Mouse (Mus musculus) forebrain, embryonic 11.5 days (tissue): ENCODE data around the gene Slco2a1. TPM values are rescaled to one million over a fixed set of nuclear protein-coding genes. Genes with fewer than 3 reads are reported as not detected.

Experiments used
- ATAC-seq: fragments of 200-750 bp; cut with Nextera tagmentation; replicated peaks from 2 replicates; pipeline ENCODE4 v1.8.0; 2017; ENCODE audit warnings: moderate TSS enrichment; ENCODE audit not compliant: low FRiP score
- DNase-seq: peaks from one replicate; pipeline ENCODE4 v3.0.0-alpha.2; 2017; ENCODE audit warnings: low spot score
- H3K27ac ChIP-seq: fragments of 300-500 bp; sonication (generic); 2 replicates; pipeline ENCODE4 v1.5.1; 2014; ENCODE audit warnings: low read depth, low read length
- H3K27me3 ChIP-seq: fragments of 300-500 bp; sonication (generic); 2 replicates; pipeline ENCODE4 v1.6.1; 2014; ENCODE audit warnings: mild to moderate bottlenecking, low read length, mixed read lengths; ENCODE audit not compliant: control insufficient read depth, insufficient read depth
- H3K36me3 ChIP-seq: fragments of 300-500 bp; sonication (generic); 2 replicates; pipeline ENCODE4 v1.6.1; 2014; ENCODE audit warnings: mild to moderate bottlenecking, low read length, moderate library complexity, mixed read lengths; ENCODE audit not compliant: control insufficient read depth, insufficient read depth
- H3K4me1 ChIP-seq: fragments of 300-500 bp; sonication (generic); replicated peaks from 2 replicates; pipeline ENCODE4 v1.6.1; 2014; ENCODE audit warnings: low read length, mixed read lengths; ENCODE audit not compliant: control insufficient read depth, insufficient read depth
- H3K4me2 ChIP-seq: fragments of 300-500 bp; sonication (generic); 2 replicates; pipeline ENCODE4 v1.6.1; 2014; ENCODE audit warnings: low read depth, mild to moderate bottlenecking, low read length, moderate library complexity, mixed read lengths; ENCODE audit not compliant: severe bottlenecking
- H3K4me3 ChIP-seq: fragments of 300-500 bp; sonication (generic); 2 replicates; pipeline ENCODE4 v1.5.1; 2014; ENCODE audit warnings: low read depth, low read length
- H3K9ac ChIP-seq: fragments of 300-500 bp; sonication (generic); 2 replicates; pipeline ENCODE4 v1.6.1; 2014; ENCODE audit warnings: low read length
- H3K9me3 ChIP-seq: fragments of 300-500 bp; sonication (generic); 2 replicates; pipeline ENCODE4 v1.6.1; 2016; ENCODE audit warnings: low read length, mixed read lengths; ENCODE audit not compliant: control insufficient read depth
- whole genome bisulfite sequencing: fragments of 180-500 bp; shearing (Covaris S2); extraction: QIAGEN DNeasy Blood & Tissue Kit; methylation state at CpG from one replicate; pipeline ENCODE4 v1.1.7; 2014; 5-methylcytosine and 5-hydroxymethylcytosine counted together
- polyA plus RNA-seq: library from polyadenylated mRNA; unstranded; fragments of >200 nt; fragmentation: Nextera tagmentation; extraction: Ambion mirVana; gene quantifications from 2 replicates; pipeline ENCODE4 v1.2.1, GENCODE M21; 2014

Gene Slco2a1
- polyA plus RNA-seq, 1 experiment from 2014 or later, result 0.55 TPM

DNA sequence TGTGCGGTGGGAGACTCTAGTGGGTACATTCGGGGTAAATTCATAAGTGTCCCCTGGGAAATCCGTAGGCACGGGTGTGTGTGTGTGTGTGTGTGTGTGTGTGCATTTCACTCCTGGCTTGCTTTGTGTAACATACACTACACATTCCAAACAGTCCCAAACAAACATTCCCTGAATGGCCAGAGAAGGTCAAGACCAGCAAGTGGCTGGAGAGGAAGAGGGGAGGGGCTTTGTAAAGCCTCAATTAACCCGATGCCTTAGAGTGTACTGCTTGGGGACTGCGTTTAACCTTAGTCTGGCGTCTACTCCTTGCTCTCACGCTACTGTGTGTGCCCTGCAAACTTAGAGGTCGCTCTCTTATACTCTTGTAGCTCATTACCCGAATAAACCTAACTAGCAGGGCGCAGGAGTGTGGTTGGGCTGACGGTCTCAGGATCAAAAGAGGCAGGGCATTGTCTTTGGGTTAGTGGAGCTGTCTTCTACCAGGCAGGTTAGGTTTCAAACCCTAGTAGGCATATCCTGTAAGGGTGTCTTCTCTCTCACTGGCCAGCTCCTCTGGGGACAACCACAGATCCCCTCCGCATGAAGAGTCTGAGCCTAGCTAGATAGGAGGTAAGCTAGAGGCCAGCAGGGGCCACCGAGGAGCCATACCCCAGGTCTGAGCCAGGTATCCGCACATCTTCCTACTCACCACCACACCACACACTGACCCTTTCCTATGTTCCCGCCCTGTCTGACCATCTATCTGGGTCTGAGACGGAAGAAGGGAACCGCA lies 122.4 kb downstream of the Slco2a1 start:
- Histone ChIP-seq H3K9ac (peak overlapping the region; percentile 75), H3K4me1 (peaks cover 11% of the 10 kb centered on the region), H3K9me3 (no peaks in the 10 kb centered on the region), H3K4me2 (peak overlapping the region; percentile 82), H3K36me3 (no peaks in the 10 kb centered on the region), H3K27me3 (peaks cover 6% of the 10 kb centered on the region), H3K27ac (no peak overlapping the region), H3K4me3 (peak overlapping the region; percentile 74)
- DNase-seq (peak; percentile 50), ATAC-seq (no peak; the same call in 1 of the 2 replicates)
- 21% methylated on average over 18 of the region's 18 CpGs for WGBS

DNA sequence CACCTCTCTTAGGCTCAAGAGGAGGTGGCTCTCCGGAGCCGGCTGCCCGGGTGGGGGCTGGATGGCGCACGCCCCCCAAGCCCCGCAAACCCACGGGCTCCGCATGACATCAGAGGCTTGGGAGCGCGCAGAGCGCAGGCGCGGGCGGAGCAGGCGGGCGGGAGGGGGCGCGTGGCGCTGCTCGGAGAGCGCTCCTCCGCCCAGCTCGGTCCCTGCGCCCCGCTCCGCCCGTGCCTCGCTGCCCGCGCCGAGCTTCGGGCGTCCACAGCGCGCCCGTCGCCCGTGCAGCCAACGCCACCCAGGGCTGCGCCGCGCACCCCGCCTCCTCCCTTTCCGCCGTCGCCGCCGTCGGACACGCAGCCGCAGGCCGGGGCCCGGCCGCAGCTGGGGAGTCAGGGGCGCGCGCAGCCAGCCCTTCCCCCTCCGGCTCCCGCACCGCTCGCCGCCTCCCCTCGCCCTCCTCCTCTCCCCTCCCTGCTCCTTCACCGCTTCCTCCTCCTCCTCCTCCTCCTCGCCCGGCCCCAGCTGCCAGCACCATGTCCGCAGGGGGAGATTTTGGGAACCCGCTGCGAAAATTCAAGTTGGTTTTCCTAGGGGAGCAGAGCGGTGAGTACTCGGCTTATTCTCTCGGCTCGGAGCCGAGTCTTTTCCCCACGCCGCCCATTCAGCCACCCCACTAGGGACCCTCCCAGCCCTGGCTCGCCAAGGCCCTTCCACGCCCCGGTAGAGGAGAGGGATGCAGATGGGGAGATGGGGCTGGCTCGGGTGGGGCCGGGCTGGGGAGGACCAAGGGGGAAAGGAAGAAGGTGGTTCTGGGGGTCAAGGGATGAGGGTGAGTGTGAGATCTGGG lies 123.3 kb downstream of the Slco2a1 start, which contains the start of gene Rab6b:
TSS of gene Rab6b (plus strand) at position 167 of the 850 bp plus-strand sequence.
- Histone ChIP-seq H3K4me2 (peak within 1 kb of the TSS; percentile 82), H3K4me3 (peak within 1 kb of the TSS; percentile 74), H3K9me3 (no peaks in the 10 kb centered on the region), H3K9ac (peak within 1 kb of the TSS; percentile 75), H3K27me3 (peaks cover 6% of the 10 kb centered on the region), H3K4me1 (peaks cover 11% of the 10 kb centered on the region), H3K27ac (peak within 1 kb of the TSS; percentile 68), H3K36me3 (no peaks in the 10 kb centered on the region)
- DNase-seq (peak; percentile 84), ATAC-seq (peak; percentile 76)
- under 1% methylated on average over 72 of the region's 81 CpGs for WGBS

DNA sequence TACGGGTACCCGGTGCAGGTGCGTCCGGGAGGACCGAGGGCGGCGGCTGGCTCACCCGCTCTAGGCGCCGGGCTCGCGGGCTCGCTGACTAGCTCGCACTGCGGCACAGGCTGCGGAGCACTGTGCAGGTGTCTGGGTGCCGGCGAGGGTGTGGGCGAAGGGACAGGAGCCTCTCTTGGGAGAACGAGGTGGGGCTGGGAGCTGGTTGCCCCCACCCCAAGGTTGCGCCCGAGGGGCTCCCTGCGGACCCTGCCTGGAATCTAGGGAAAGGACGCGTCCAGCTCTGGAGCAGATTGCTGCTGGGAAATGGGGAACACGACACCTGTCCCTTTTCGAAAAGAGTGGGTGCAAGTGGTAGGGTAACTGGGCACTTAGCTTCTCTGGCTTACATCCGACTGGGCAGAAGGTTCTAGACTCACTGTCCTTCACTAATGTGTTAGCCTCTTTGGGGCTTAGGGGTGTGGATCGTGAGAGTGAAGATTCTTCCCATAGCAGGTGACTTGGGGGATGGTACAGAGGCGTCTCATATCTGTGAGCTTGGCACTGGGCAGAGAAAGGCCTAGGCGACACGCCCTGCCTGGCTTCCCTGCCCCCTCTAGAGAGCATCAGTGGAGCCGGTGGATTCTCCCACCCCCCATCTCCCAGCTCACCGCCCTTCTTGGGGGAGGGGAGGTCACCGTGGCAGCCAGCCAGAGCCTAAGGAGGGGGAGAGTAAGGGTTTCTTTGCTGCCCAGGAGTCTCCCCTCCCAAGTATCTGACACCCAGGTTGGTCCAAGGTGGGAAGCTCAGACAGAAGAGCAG lies 124.2 kb downstream of the Slco2a1 start:
- H3K9me3 ChIP-seq, result no peaks in the 10 kb centered on the region
- peak overlapping the region; percentile 68; the same call in 1 of the 2 replicates for H3K27ac ChIP-seq
- ATAC-seq (peak; percentile 43), DNase-seq (peak; percentile 54)
- peak overlapping the region; percentile 74 for H3K4me3 ChIP-seq
- under 1% methylated on average over 35 of the region's 35 CpGs for WGBS
- H3K4me1 ChIP-seq, result peaks cover 11% of the 10 kb centered on the region
- peaks cover 6% of the 10 kb centered on the region for H3K27me3 ChIP-seq
- H3K4me2 ChIP-seq, result peak overlapping the region; percentile 82
- H3K36me3 ChIP-seq, result no peaks in the 10 kb centered on the region
- peak overlapping the region; percentile 75 for H3K9ac ChIP-seq

DNA sequence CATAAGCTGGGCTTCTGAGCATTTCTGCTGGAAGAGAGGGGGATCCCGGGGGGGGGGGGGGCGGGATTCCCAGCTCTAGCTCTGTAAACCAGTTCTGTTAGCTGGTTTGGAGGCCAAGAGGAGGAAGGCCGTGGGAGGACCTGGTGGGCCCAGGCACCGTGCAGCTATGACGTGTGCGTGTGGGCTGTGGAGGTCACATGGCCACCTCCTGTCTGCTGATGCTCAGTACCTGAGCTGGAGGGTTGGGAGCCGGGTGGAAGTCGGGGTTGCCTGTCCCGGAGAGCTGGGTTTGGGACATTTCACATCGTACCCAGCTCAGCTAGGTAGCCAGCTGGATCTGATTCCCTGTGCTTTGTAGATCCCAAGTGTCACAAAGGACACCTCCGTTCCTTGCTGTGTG lies 124.8 kb downstream of the Slco2a1 start:
- no peak for ATAC-seq

DNA sequence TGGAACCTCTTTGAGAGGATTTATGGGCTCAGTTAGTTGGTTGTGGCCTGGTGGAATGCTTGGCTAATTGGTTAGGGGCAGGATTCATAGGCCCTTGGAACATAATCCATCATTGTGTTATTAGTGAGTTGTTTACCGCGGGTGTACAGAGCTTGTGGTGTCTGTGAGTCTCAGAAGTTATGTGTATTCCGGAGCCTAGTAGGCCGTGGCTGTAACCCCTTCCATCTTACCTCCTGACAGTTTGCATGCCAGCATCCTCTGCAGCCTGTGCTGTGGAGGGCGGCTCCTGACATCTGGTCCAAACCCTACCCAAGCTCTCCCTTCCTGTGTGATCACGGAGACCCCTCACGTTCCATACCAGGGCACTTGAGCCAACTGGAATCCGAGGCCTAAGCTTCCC lies 125.8 kb downstream of the Slco2a1 start:
- Histone ChIP-seq H3K4me1 (peaks cover 11% of the 10 kb centered on the region), H3K9ac (no peak overlapping the region), H3K36me3 (no peaks in the 10 kb centered on the region), H3K9me3 (no peaks in the 10 kb centered on the region), H3K4me2 (no peak overlapping the region), H3K27ac (no peak overlapping the region), H3K4me3 (no peak overlapping the region), H3K27me3 (peaks cover 6% of the 10 kb centered on the region)
- 82% methylated on average over 8 of the region's 8 CpGs for WGBS
- DNase-seq, result peak; percentile 46
- no peak for ATAC-seq

More for the DNA sequence above, 124.8 kb downstream of the Slco2a1 start:
- DNase-seq, result peak; percentile 58
- Histone ChIP-seq H3K4me3 (peak overlapping the region; percentile 74), H3K27ac (no peak overlapping the region), H3K36me3 (no peaks in the 10 kb centered on the region), H3K27me3 (peaks cover 6% of the 10 kb centered on the region), H3K4me1 (peaks cover 11% of the 10 kb centered on the region), H3K9ac (peak overlapping the region; percentile 75), H3K9me3 (no peaks in the 10 kb centered on the region), H3K4me2 (peak overlapping the region; percentile 82)
- 40% methylated on average over 9 of the region's 11 CpGs for WGBS

DNA sequence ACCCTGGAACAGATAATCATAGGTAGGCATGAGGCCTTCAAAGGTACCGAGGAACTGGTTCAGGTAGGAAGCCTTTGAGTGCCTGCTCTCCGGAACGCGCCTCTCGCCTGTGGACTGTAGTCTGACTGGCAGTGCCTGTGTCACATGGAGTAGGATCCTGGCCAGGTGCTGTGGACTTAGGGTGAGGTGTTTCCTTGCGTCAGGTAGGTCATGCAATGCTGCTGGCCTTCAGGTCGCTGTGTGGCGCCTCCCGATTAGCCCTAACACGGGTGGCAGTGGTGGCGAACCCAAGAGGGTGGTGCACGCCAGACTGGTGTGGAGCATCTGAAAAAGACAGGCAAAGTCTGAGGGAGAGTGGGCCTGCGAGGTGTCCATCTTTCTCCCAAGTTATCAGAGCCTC lies 126.4 kb downstream of the Slco2a1 start:
- DNase-seq (peak; percentile 28), ATAC-seq (no peak)
- WGBS, result 91% methylated on average over 13 of the region's 13 CpGs
- H3K9me3 ChIP-seq, result no peaks in the 10 kb centered on the region
- H3K27ac ChIP-seq, result no peak overlapping the region
- H3K4me2 ChIP-seq, result no peak overlapping the region
- peaks cover 6% of the 10 kb centered on the region for H3K27me3 ChIP-seq
- no peaks in the 10 kb centered on the region for H3K36me3 ChIP-seq
- no peak overlapping the region for H3K9ac ChIP-seq
- peaks cover 11% of the 10 kb centered on the region for H3K4me1 ChIP-seq
- no peak overlapping the region for H3K4me3 ChIP-seq

DNA sequence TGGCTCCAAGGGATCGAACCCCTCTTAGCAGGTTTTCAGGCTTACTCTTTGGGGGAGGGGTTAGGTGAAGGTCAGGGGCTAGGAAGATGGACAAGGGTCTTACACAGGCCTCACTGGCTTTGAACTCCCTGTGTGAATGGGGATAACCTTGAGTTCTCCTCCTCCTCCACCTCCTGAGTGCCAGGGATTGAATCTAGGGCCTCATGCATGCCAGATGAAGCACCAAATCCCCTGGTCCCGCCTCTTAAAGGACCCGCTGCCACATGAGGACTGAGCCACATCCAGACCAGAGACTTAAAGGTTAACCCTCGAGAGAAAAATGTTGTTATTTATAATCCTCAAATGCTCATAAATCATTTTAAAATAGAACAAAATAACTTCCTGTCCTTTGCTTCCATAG lies 128.4 kb downstream of the Slco2a1 start:
- no peak overlapping the region for H3K4me2 ChIP-seq
- H3K4me1 ChIP-seq, result peaks cover 8% of the 10 kb centered on the region
- WGBS, result 82% methylated on average over 4 of the region's 4 CpGs
- no peak overlapping the region for H3K9ac ChIP-seq
- no peak for ATAC-seq
- no peaks in the 10 kb centered on the region for H3K36me3 ChIP-seq
- H3K27ac ChIP-seq, result no peak overlapping the region
- no peaks in the 10 kb centered on the region; the same call in 1 of the 2 replicates for H3K27me3 ChIP-seq
- no peaks in the 10 kb centered on the region for H3K9me3 ChIP-seq
- peak; percentile 36 for DNase-seq
- H3K4me3 ChIP-seq, result no peak overlapping the region

DNA sequence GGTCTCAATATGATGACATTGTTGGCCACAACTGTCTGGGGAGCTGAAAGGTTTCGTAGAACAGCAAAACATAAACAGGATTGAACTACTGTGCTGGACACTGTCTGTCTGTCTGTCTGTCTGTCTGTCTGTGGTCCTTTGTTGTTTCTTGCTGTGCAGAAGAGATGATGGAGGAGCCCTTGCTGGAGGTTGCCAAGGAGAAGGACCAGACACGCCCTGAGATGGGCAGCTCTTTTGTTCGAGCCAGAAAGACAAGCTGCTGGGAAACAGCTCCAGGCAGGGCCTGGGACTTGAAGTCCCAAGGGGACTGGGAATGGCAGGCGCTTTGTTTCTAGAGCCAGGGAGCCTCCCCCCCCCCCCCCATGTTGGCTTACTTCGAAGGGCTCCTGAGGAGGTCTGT lies 129.0 kb downstream of the Slco2a1 start:
- Histone ChIP-seq H3K4me3 (no peak overlapping the region), H3K27ac (no peak overlapping the region), H3K9ac (no peak overlapping the region), H3K4me1 (peaks cover 8% of the 10 kb centered on the region), H3K4me2 (no peak overlapping the region), H3K36me3 (no peaks in the 10 kb centered on the region), H3K27me3 (no peaks in the 10 kb centered on the region; the same call in 1 of the 2 replicates), H3K9me3 (no peaks in the 10 kb centered on the region)
- DNase-seq, result peak; percentile 49
- ATAC-seq, result no peak
- 62% methylated on average over 5 of the region's 5 CpGs for WGBS
